Mouse (Mus musculus) heart, embryonic 15.5 days (tissue): Measurements from ENCODE around the gene Nbas. TPM values are rescaled to one million over a fixed set of nuclear protein-coding genes. Genes with fewer than 3 reads are reported as not detected.

Experiments
- ATAC-seq: fragments of 200-750 bp; cut with Nextera tagmentation; replicated peaks from 2 replicates; pipeline ENCODE4 v1.8.0; 2017; ENCODE audit warnings: low read depth, moderate TSS enrichment; ENCODE audit not compliant: insufficient number of reproducible peaks, insufficient read depth, low FRiP score
- H3K27ac ChIP-seq: fragments of 300-500 bp; sonication (generic); 2 replicates; pipeline ENCODE4 v1.5.1; 2015; ENCODE audit warnings: mild to moderate bottlenecking, inconsistent platforms
- H3K27me3 ChIP-seq: fragments of 300-500 bp; sonication (generic); 2 replicates; pipeline ENCODE4 v1.6.1; 2015; ENCODE audit warnings: inconsistent platforms
- H3K36me3 ChIP-seq: fragments of 300-500 bp; sonication (generic); 2 replicates; pipeline ENCODE4 v1.6.1; 2015; ENCODE audit warnings: mild to moderate bottlenecking, inconsistent platforms
- H3K4me1 ChIP-seq: fragments of 300-500 bp; sonication (generic); replicated peaks from 2 replicates; pipeline ENCODE4 v1.6.1; 2015; ENCODE audit warnings: inconsistent platforms
- H3K4me2 ChIP-seq: fragments of 300-500 bp; sonication (generic); 2 replicates; pipeline ENCODE4 v1.6.1; 2015; ENCODE audit warnings: inconsistent platforms, mild to moderate bottlenecking, moderate library complexity
- H3K4me3 ChIP-seq: fragments of 300-500 bp; sonication (generic); 2 replicates; pipeline ENCODE4 v1.5.1; 2015; ENCODE audit warnings: mild to moderate bottlenecking, inconsistent platforms
- H3K9ac ChIP-seq: fragments of 300-500 bp; sonication (generic); 2 replicates; pipeline ENCODE4 v1.6.1; 2015; ENCODE audit warnings: mild to moderate bottlenecking, inconsistent platforms
- H3K9me3 ChIP-seq: fragments of 300-500 bp; sonication (generic); replicated peaks from 2 replicates; pipeline ENCODE4 v1.6.1; 2016; ENCODE audit warnings: inconsistent platforms
- WGBS: fragments of 180-500 bp; shearing (Covaris S2); methylation state at CpG from one replicate; pipeline ENCODE4 v1.1.7; 2015; ENCODE audit warnings: mixed read lengths; 5-methylcytosine and 5-hydroxymethylcytosine counted together
- polyA plus RNA-seq: library from polyadenylated mRNA; unstranded; fragments of >200 nt; fragmentation: Nextera tagmentation; extraction: Ambion mirVana; gene quantifications from 2 replicates; pipeline ENCODE4 v1.2.1, GENCODE M21; 2015

The Nbas gene
- polyA plus RNA-seq, 1 experiment from 2014 or later, result 5.7 TPM

GRCm38 (mm10) chr12:13465554-13465953, 196.6 kb downstream of the Nbas start:
- Histone ChIP-seq H3K4me3 (no peak overlapping the region), H3K4me2 (no peak overlapping the region), H3K36me3 (no peaks in the 10 kb centered on the region), H3K9ac (no peak overlapping the region), H3K9me3 (no peaks in the 10 kb centered on the region), H3K4me1 (no peaks in the 10 kb centered on the region), H3K27me3 (no peaks in the 10 kb centered on the region), H3K27ac (no peak overlapping the region)
- no peak for ATAC-seq
- WGBS, result 81% methylated on average over 2 of the region's 2 CpGs

DNA sequence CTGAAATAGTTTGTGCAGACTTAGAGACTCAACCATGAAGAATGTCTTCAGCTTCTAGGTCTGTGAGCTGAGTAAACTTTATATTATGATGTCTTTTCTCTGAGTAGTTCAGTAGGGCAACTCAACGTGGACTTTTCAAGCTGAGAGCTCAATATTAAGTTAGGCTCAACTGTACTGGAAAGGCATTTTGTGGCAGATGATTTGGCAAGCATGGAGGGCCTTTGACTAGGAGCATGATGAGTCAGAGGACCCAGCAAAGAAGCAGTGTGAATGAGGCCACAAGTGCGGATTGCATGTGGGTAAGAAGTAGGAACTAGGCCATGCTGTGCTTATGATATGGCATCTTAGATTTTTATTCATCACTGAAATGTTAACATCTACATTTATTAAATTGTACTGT, 205.9 kb downstream of the Nbas start:
- H3K9me3 ChIP-seq, result no peaks in the 10 kb centered on the region
- no peak for ATAC-seq
- H3K4me3 ChIP-seq, result no peak overlapping the region
- no peaks in the 10 kb centered on the region for H3K27me3 ChIP-seq
- H3K4me1 ChIP-seq, result no peaks in the 10 kb centered on the region
- no peak overlapping the region for H3K9ac ChIP-seq
- H3K27ac ChIP-seq, result no peak overlapping the region
- no peaks in the 10 kb centered on the region for H3K36me3 ChIP-seq
- WGBS, result 88% methylated on average over 2 of the region's 2 CpGs
- H3K4me2 ChIP-seq, result no peak overlapping the region

- Histone ChIP-seq H3K27me3 (no peaks in the 10 kb centered on the region), H3K36me3 (0 out of 2 replicates have a peak, but pooled peaks cover 4% of the 10 kb centered on the region), H3K4me2 (no peak overlapping the region), H3K4me1 (no peaks in the 10 kb centered on the region), H3K4me3 (no peak overlapping the region), H3K27ac (no peak overlapping the region), H3K9ac (no peak overlapping the region), H3K9me3 (no peaks in the 10 kb centered on the region)
- ATAC-seq, result no peak
- 71% methylated on average over 7 of the region's 7 CpGs for WGBS
Measured at GRCm38 (mm10) chr12:13479163-13479562, 210.2 kb downstream of the Nbas start.

GRCm38 (mm10) chr12:13486278-13486677, 217.3 kb downstream of the Nbas start:
- no peaks in the 10 kb centered on the region for H3K27me3 ChIP-seq
- H3K4me2 ChIP-seq, result no peak overlapping the region
- 81% methylated on average over 3 of the region's 3 CpGs for WGBS
- H3K9me3 ChIP-seq, result no peaks in the 10 kb centered on the region
- H3K4me3 ChIP-seq, result no peak overlapping the region
- H3K36me3 ChIP-seq, result 0 out of 2 replicates have a peak, but pooled peaks cover 4% of the 10 kb centered on the region
- no peak for ATAC-seq
- no peaks in the 10 kb centered on the region for H3K4me1 ChIP-seq
- H3K9ac ChIP-seq, result no peak overlapping the region
- no peak overlapping the region for H3K27ac ChIP-seq

DNA sequence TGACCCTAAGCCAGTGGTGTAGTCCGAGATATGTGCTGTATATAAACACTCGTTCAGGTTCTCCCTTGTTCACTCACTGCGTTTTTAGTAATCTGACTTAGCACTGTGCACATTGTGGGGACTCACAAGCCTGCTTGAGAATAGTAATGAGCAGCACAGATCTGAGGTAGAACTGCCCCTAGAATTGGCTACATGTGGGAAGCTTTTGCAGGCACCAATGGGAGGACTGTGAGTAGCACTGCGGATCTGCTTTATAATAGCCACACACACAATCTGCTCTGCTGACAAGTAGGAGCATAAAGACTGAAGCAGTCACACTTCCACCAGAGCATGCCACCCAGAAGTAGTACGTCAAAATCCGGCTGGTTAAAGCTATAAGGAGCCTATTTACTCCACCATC, 228.3 kb downstream of the Nbas start:
- Histone ChIP-seq H3K9me3 (no peaks in the 10 kb centered on the region), H3K27me3 (no peaks in the 10 kb centered on the region), H3K4me2 (no peak overlapping the region), H3K4me3 (no peak overlapping the region), H3K27ac (no peak overlapping the region), H3K9ac (no peak overlapping the region), H3K4me1 (0 out of 2 replicates have a peak, but pooled peaks cover 3% of the 10 kb centered on the region), H3K36me3 (no peaks in the 10 kb centered on the region)
- ATAC-seq, result no peak
- WGBS, result 68% methylated on average over 6 of the region's 6 CpGs

DNA sequence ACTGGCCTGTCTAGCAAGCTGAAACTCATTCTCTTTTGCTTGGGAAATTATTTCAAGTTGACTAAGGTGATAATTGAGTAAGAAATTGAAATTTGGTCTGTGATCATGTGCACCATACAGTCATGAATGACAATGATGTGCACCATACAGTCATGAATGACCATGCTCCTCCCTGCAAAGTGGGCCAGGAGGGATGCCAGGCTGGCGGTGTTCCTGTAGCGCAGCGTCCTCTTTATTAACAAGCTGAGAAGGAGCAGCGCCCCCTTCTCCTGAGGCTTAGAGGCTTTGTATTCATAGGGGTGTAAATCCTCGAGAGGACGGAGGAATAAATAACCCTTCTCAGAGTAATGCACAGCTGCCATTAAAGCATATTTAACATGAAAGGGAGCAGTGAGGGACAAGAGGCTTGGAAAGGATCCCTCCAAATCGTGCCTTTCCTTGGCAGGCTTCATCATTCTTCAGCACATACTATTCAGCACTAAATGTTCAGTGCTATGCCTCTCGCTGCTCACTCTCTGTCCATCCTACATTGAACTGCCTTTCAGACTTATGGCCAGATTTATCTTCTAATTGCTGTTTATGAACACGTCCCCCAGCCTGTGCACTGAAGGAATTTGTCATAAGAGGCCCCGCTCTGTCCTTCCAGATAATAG, 230.4 kb downstream of the Nbas start:
- no peak for ATAC-seq
- Histone ChIP-seq H3K9ac (no peak overlapping the region), H3K4me3 (no peak overlapping the region), H3K4me2 (no peak overlapping the region), H3K27ac (no peak overlapping the region), H3K9me3 (no peaks in the 10 kb centered on the region), H3K4me1 (0 out of 2 replicates have a peak, but pooled peaks cover 3% of the 10 kb centered on the region), H3K27me3 (no peaks in the 10 kb centered on the region), H3K36me3 (no peaks in the 10 kb centered on the region)
- 76% methylated on average over 10 of the region's 10 CpGs for WGBS

GRCm38 (mm10) chr12:13500191-13500590, 231.3 kb downstream of the Nbas start:
- Histone ChIP-seq H3K4me3 (no peak overlapping the region), H3K36me3 (no peaks in the 10 kb centered on the region), H3K9me3 (no peaks in the 10 kb centered on the region), H3K4me1 (0 out of 2 replicates have a peak, but pooled peaks cover 3% of the 10 kb centered on the region), H3K27me3 (no peaks in the 10 kb centered on the region), H3K4me2 (no peak overlapping the region), H3K9ac (no peak overlapping the region), H3K27ac (no peak overlapping the region)
- WGBS, result 96% methylated on average over 3 of the region's 3 CpGs
- ATAC-seq, result no peak

GRCm38 (mm10) chr12:13504771-13505444, 236.0 kb downstream of the Nbas start:
- WGBS, result 69% methylated on average over 5 of the region's 5 CpGs
- H3K4me2 ChIP-seq, result no peak overlapping the region
- ATAC-seq, result no peak

DNA sequence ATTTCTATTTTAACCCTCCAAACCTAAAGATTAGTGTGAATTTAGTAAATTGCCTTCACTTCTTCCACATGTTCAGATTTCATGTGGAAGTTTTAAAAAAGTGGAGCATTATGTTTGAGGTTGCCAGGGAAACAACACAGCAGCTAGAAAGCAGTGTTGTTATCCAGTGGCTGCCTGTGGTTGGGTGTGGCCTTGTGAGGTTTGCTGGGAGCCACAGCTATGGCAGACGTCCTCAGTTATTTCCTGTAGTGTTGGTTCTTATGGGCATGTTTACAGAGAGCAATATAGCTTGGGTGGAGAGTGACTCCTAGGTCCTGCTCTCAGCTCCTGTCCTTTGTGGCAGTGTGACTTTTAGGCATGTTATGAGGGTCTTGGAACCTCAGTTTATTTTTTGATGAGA, 249.1 kb downstream of the Nbas start:
- ATAC-seq, result no peak
- H3K36me3 ChIP-seq, result peaks cover 6% of the 10 kb centered on the region; the same call in 1 of the 2 replicates
- H3K9ac ChIP-seq, result no peak overlapping the region
- no peak overlapping the region for H3K4me3 ChIP-seq
- 20% methylated on average over 1 of the region's 1 CpGs for WGBS
- H3K9me3 ChIP-seq, result no peaks in the 10 kb centered on the region
- H3K27me3 ChIP-seq, result no peaks in the 10 kb centered on the region
- no peak overlapping the region for H3K4me2 ChIP-seq
- no peak overlapping the region for H3K27ac ChIP-seq
- H3K4me1 ChIP-seq, result no peaks in the 10 kb centered on the region

More at GRCm38 (mm10) chr12:13504771-13505444, 236.0 kb downstream of the Nbas start:
- no peaks in the 10 kb centered on the region for H3K4me1 ChIP-seq
- H3K9me3 ChIP-seq, result no peaks in the 10 kb centered on the region
- H3K4me3 ChIP-seq, result no peak overlapping the region
- no peaks in the 10 kb centered on the region for H3K27me3 ChIP-seq
- no peaks in the 10 kb centered on the region for H3K36me3 ChIP-seq
- no peak overlapping the region for H3K27ac ChIP-seq
- no peak overlapping the region for H3K9ac ChIP-seq

- H3K27me3 ChIP-seq, result no peaks in the 10 kb centered on the region
- no peak overlapping the region for H3K27ac ChIP-seq
- 74% methylated on average over 6 of the region's 6 CpGs for WGBS
- no peak for ATAC-seq
- no peak overlapping the region for H3K4me3 ChIP-seq
- H3K36me3 ChIP-seq, result peaks cover 6% of the 10 kb centered on the region; the same call in 1 of the 2 replicates
- H3K4me1 ChIP-seq, result no peaks in the 10 kb centered on the region
- no peaks in the 10 kb centered on the region for H3K9me3 ChIP-seq
- H3K4me2 ChIP-seq, result no peak overlapping the region
- no peak overlapping the region for H3K9ac ChIP-seq
Measured at GRCm38 (mm10) chr12:13519413-13519812, 250.5 kb downstream of the Nbas start.

DNA sequence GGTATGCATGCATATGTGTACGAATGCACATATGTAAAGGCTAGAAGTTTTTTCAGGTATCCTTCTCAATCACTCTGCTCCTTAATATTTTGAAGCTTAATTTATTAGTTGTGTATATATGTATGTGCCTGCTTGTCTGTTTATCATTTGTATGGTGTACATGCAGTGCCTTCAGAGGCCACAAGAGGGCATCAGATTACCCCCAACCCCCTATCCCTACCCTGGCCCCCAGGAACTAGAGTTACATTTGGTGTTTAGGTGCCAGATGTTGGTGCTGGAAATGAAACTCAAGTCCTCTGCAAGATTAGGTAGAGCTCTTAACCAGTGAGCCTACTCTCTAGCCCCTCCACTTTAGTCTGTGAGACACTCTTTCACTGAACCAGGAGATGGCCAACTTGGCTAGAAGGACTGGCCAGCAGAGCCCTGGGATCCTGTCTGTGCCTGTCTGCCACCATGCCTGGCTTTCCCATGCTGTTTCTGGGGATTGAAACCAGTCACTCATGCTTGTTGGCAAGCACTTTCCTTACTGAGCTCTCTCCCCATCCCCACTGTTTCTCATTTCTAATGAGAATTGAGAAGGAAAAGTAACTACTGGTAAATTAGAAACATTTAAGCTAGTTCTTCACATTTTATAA, 263.9 kb downstream of the Nbas start:
- Histone ChIP-seq H3K27ac (no peak overlapping the region), H3K9me3 (no peaks in the 10 kb centered on the region), H3K4me3 (no peak overlapping the region), H3K36me3 (no peaks in the 10 kb centered on the region), H3K4me1 (no peaks in the 10 kb centered on the region), H3K27me3 (no peaks in the 10 kb centered on the region), H3K4me2 (no peak overlapping the region), H3K9ac (no peak overlapping the region)
- 80% methylated on average over 1 of the region's 1 CpGs for WGBS
- ATAC-seq, result no peak
